Mouse (Mus musculus) forebrain, embryonic 13.5 days (tissue): ENCODE results near the gene Slc26a8. TPM values are rescaled to one million over a fixed set of nuclear protein-coding genes. Genes with fewer than 3 reads are reported as not detected.

Source experiments
- ATAC-seq: fragments of 200-750 bp; cut with Nextera tagmentation; 2 replicates; pipeline ENCODE4 v1.8.0; 2017
- H3K27ac ChIP-seq: fragments of 300-500 bp; sonication (generic); 2 replicates; pipeline ENCODE4 v1.5.1; 2015; ENCODE audit warnings: inconsistent platforms, mild to moderate bottlenecking, moderate library complexity
- H3K27me3 ChIP-seq: fragments of 300-500 bp; sonication (generic); 2 replicates; pipeline ENCODE4 v1.6.1; 2015; ENCODE audit warnings: mild to moderate bottlenecking, inconsistent platforms
- H3K36me3 ChIP-seq: fragments of 300-500 bp; sonication (generic); 2 replicates; pipeline ENCODE4 v1.6.1; 2015; ENCODE audit warnings: mild to moderate bottlenecking, inconsistent platforms; ENCODE audit not compliant: poor library complexity, severe bottlenecking
- H3K4me1 ChIP-seq: fragments of 300-500 bp; sonication (generic); 2 replicates; pipeline ENCODE4 v1.6.1; 2015; ENCODE audit warnings: inconsistent platforms
- H3K4me2 ChIP-seq: fragments of 300-500 bp; sonication (generic); 2 replicates; pipeline ENCODE4 v1.6.1; 2015; ENCODE audit warnings: inconsistent platforms, mild to moderate bottlenecking, moderate library complexity
- H3K4me3 ChIP-seq: fragments of 300-500 bp; sonication (generic); 2 replicates; pipeline ENCODE4 v1.5.1; 2015; ENCODE audit warnings: mild to moderate bottlenecking, inconsistent platforms
- H3K9ac ChIP-seq: fragments of 300-500 bp; sonication (generic); 2 replicates; pipeline ENCODE4 v1.6.1; 2015; ENCODE audit warnings: mild to moderate bottlenecking, inconsistent platforms
- H3K9me3 ChIP-seq: fragments of 300-500 bp; sonication (generic); replicated peaks from 2 replicates; pipeline ENCODE4 v1.6.1; 2016; ENCODE audit warnings: inconsistent platforms
- WGBS: fragments of 180-500 bp; shearing (Covaris S2); methylation state at CpG from one replicate; pipeline ENCODE4 v1.1.7; 2015; 5-methylcytosine and 5-hydroxymethylcytosine counted together
- polyA plus RNA-seq: library from polyadenylated mRNA; unstranded; fragments of >200 nt; fragmentation: Nextera tagmentation; extraction: Ambion mirVana; gene quantifications from 2 replicates; pipeline ENCODE4 v1.2.1, GENCODE M21; 2015

Gene Slc26a8
- polyA plus RNA-seq, 1 experiment from 2014 or later, result 0.99 TPM

GRCm38 (mm10) chr17:28682311-28683084 lies 7.5 kb downstream of the Slc26a8 start:
- WGBS, result 67% methylated on average over 13 of the region's 13 CpGs
- H3K36me3 ChIP-seq, result no peaks in the 10 kb centered on the region

GRCm38 (mm10) chr17:28659564-28659963 lies 30.5 kb downstream of the Slc26a8 start:
- peaks cover 22% of the 10 kb centered on the region for H3K4me1 ChIP-seq
- peak overlapping the region; percentile 75 for H3K27ac ChIP-seq
- no peak overlapping the region for H3K4me3 ChIP-seq
- H3K9me3 ChIP-seq, result peaks cover 4% of the 10 kb centered on the region; the same call in 1 of the 2 replicates
- H3K4me2 ChIP-seq, result no peak overlapping the region
- WGBS, result 48% methylated on average over 6 of the region's 6 CpGs
- no peaks in the 10 kb centered on the region for H3K27me3 ChIP-seq
- no peaks in the 10 kb centered on the region for H3K36me3 ChIP-seq
- H3K9ac ChIP-seq, result no peak overlapping the region
- ATAC-seq, result no peak

More at GRCm38 (mm10) chr17:28682311-28683084, 7.5 kb downstream of the Slc26a8 start:
- Histone ChIP-seq H3K9ac (no peak overlapping the region), H3K4me1 (no peaks in the 10 kb centered on the region), H3K27me3 (no peaks in the 10 kb centered on the region), H3K4me3 (no peak overlapping the region), H3K9me3 (no peaks in the 10 kb centered on the region), H3K4me2 (no peak overlapping the region), H3K27ac (no peak overlapping the region)
- no peak for ATAC-seq

- Histone ChIP-seq H3K4me1 (peaks cover 22% of the 10 kb centered on the region), H3K27me3 (no peaks in the 10 kb centered on the region), H3K9me3 (no peaks in the 10 kb centered on the region), H3K27ac (peak overlapping the region; percentile 77), H3K4me3 (no peak overlapping the region), H3K36me3 (no peaks in the 10 kb centered on the region), H3K4me2 (0 out of 2 replicates have a peak overlapping the region, but pooled peaks have one; percentile 25), H3K9ac (no peak overlapping the region)
- ATAC-seq, result peak; percentile 90
- WGBS, result 8% methylated on average over 4 of the region's 4 CpGs
These were observed 32.1 kb downstream of the Slc26a8 start for GRCm38 (mm10) chr17:28657936-28658335.

GRCm38 (mm10) chr17:28650268-28650667 lies 39.8 kb downstream of the Slc26a8 start:
- H3K4me1 ChIP-seq, result no peaks in the 10 kb centered on the region
- no peaks in the 10 kb centered on the region for H3K36me3 ChIP-seq
- H3K9me3 ChIP-seq, result no peaks in the 10 kb centered on the region
- no peak for ATAC-seq
- H3K27ac ChIP-seq, result no peak overlapping the region
- 74% methylated on average over 3 of the region's 3 CpGs for WGBS
- no peak overlapping the region for H3K4me3 ChIP-seq
- no peaks in the 10 kb centered on the region for H3K27me3 ChIP-seq
- no peak overlapping the region for H3K9ac ChIP-seq
- H3K4me2 ChIP-seq, result no peak overlapping the region

- 42% methylated on average over 6 of the region's 6 CpGs for WGBS
- no peak overlapping the region for H3K9ac ChIP-seq
- ATAC-seq, result no peak
- H3K4me1 ChIP-seq, result no peaks in the 10 kb centered on the region
- H3K4me2 ChIP-seq, result no peak overlapping the region
- no peak overlapping the region for H3K4me3 ChIP-seq
- H3K36me3 ChIP-seq, result no peaks in the 10 kb centered on the region
- no peak overlapping the region for H3K27ac ChIP-seq
- no peaks in the 10 kb centered on the region for H3K9me3 ChIP-seq
- H3K27me3 ChIP-seq, result no peaks in the 10 kb centered on the region
These were observed 41.2 kb downstream of the Slc26a8 start for GRCm38 (mm10) chr17:28648607-28649370.

- H3K9ac ChIP-seq, result no peak overlapping the region
- no peaks in the 10 kb centered on the region for H3K27me3 ChIP-seq
- H3K9me3 ChIP-seq, result no peaks in the 10 kb centered on the region
- H3K4me2 ChIP-seq, result no peak overlapping the region
- H3K27ac ChIP-seq, result no peak overlapping the region
- H3K4me3 ChIP-seq, result no peak overlapping the region
- 70% methylated on average over 3 of the region's 3 CpGs for WGBS
- no peak for ATAC-seq
- no peaks in the 10 kb centered on the region for H3K36me3 ChIP-seq
- no peaks in the 10 kb centered on the region for H3K4me1 ChIP-seq
These were observed 43.8 kb downstream of the Slc26a8 start for GRCm38 (mm10) chr17:28646221-28646620.

GRCm38 (mm10) chr17:28644112-28644511 lies 45.9 kb downstream of the Slc26a8 start:
- Histone ChIP-seq H3K9ac (no peak overlapping the region), H3K36me3 (no peaks in the 10 kb centered on the region), H3K27me3 (no peaks in the 10 kb centered on the region), H3K27ac (no peak overlapping the region), H3K4me3 (no peak overlapping the region), H3K4me1 (no peaks in the 10 kb centered on the region), H3K9me3 (no peaks in the 10 kb centered on the region), H3K4me2 (no peak overlapping the region)
- WGBS, result 62% methylated on average over 4 of the region's 4 CpGs
- no peak for ATAC-seq

GRCm38 (mm10) chr17:28643697-28644096 lies 46.3 kb downstream of the Slc26a8 start:
- H3K27ac ChIP-seq, result no peak overlapping the region
- no peak overlapping the region for H3K4me3 ChIP-seq
- no peaks in the 10 kb centered on the region for H3K9me3 ChIP-seq
- H3K4me1 ChIP-seq, result no peaks in the 10 kb centered on the region
- H3K27me3 ChIP-seq, result no peaks in the 10 kb centered on the region
- H3K36me3 ChIP-seq, result no peaks in the 10 kb centered on the region
- H3K9ac ChIP-seq, result no peak overlapping the region
- WGBS, result 37% methylated on average over 3 of the region's 3 CpGs
- ATAC-seq, result no peak
- H3K4me2 ChIP-seq, result no peak overlapping the region

- H3K36me3 ChIP-seq, result no peaks in the 10 kb centered on the region
- no peak overlapping the region for H3K27ac ChIP-seq
- no peak overlapping the region for H3K9ac ChIP-seq
- ATAC-seq, result no peak
- no peak overlapping the region for H3K4me3 ChIP-seq
- H3K4me1 ChIP-seq, result no peaks in the 10 kb centered on the region
- no peaks in the 10 kb centered on the region for H3K9me3 ChIP-seq
- no peaks in the 10 kb centered on the region for H3K27me3 ChIP-seq
- H3K4me2 ChIP-seq, result no peak overlapping the region
- 85% methylated on average over 3 of the region's 3 CpGs for WGBS
These were observed 49.9 kb downstream of the Slc26a8 start for GRCm38 (mm10) chr17:28640113-28640512.

- no peak overlapping the region for H3K4me2 ChIP-seq
- H3K9me3 ChIP-seq, result no peaks in the 10 kb centered on the region
- 86% methylated on average over 7 of the region's 7 CpGs for WGBS
- no peak overlapping the region for H3K4me3 ChIP-seq
- no peaks in the 10 kb centered on the region for H3K36me3 ChIP-seq
- ATAC-seq, result no peak
- no peaks in the 10 kb centered on the region for H3K4me1 ChIP-seq
- no peak overlapping the region for H3K27ac ChIP-seq
- H3K27me3 ChIP-seq, result no peaks in the 10 kb centered on the region
- H3K9ac ChIP-seq, result no peak overlapping the region
These were observed 52.0 kb downstream of the Slc26a8 start for GRCm38 (mm10) chr17:28637711-28638690.

GRCm38 (mm10) chr17:28635842-28636241 lies 54.2 kb downstream of the Slc26a8 start:
- Histone ChIP-seq H3K36me3 (no peaks in the 10 kb centered on the region), H3K4me2 (no peak overlapping the region), H3K4me3 (no peak overlapping the region), H3K27me3 (no peaks in the 10 kb centered on the region), H3K9me3 (no peaks in the 10 kb centered on the region), H3K27ac (no peak overlapping the region), H3K9ac (no peak overlapping the region), H3K4me1 (no peaks in the 10 kb centered on the region)
- WGBS, result 79% methylated on average over 5 of the region's 5 CpGs
- ATAC-seq, result no peak
